Mouse (Mus musculus) adrenal gland, adult 8-10 months (tissue): ENCODE data around the gene Ccl20. TPM values are rescaled to one million over a fixed set of nuclear protein-coding genes. Genes with fewer than 3 reads are reported as not detected.

Experiments used
- DNase-seq: peaks from one replicate; pipeline ENCODE4 v3.0.0; 2022
- total RNA-seq, 4 experiments: library from RNA; stranded (reverse); gene quantifications; 2 replicates each; pipeline ENCODE4 v1.2.4; 2022

The Ccl20 gene
- total RNA-seq = not detected

DNA sequence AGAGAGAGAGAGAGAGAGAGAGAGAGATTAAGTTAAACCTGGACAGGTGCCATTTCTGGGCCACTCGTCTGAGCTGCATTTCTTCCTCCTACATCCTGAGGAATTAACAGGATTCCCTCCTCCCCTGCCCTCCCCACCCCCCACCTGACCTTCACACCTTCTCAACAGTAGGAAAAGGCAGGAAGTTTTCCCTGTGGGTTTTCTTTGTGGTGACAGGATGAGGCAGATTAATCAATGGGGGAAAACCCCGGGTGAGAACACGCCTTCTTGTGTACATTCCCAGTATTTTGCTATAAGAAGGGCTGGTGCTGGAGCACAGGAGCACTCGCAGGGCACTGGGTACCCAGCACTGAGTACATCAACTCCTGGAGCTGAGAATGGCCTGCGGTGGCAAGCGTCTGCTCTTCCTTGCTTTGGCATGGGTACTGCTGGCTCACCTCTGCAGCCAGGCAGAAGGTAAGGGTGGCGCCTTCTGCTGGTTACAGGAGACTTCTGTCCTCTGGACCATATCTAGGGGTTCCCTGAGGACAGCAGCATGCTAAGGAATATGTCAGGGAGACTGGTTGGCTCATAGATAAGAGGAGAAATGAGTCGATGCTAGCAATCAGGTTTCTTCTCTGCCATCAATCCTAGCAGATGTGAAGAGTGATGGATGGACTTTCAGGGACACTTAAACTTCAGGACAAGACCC is at the start of gene Ccl20:
TSS of gene Ccl20 (plus strand) at position 320 of the 691 bp plus-strand sequence.
- no peak for DNase-seq

- no peak for DNase-seq
Measured at GRCm38 (mm10) chr1:83067205-83067604, 49.4 kb upstream of the Ccl20 start.

DNA sequence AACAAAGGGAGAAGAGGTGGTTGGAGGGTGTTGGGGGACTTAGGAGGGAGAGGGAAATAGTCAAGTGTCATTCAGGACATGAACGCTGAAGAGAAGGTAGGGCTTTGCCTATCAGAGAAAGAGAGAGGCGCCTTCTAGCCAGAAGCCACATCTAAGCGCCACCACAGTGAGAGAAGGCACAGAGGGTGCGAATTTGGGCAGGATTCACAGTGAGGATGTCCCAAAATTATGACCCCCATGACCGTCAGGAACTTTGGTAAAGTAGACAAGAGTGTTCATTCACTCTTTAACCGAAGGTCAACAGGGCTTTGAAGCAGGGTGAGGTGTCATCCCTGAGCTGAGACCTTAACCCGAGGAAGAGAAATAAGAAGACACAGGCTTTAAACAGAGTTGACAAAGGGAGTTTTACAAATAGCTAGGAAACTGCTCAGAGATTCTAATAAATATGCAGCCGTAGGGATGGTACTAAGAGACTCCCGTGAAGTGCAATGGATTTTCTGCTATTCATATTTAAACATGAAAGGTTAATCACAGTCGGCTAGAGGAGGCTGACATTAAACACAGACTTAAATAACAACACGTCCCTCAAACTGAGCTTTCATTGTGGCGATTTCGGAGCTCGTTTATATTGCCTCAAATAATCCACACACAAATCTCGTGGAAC is 40.9 kb upstream of the Ccl20 start:
- DNase-seq = no peak

DNA sequence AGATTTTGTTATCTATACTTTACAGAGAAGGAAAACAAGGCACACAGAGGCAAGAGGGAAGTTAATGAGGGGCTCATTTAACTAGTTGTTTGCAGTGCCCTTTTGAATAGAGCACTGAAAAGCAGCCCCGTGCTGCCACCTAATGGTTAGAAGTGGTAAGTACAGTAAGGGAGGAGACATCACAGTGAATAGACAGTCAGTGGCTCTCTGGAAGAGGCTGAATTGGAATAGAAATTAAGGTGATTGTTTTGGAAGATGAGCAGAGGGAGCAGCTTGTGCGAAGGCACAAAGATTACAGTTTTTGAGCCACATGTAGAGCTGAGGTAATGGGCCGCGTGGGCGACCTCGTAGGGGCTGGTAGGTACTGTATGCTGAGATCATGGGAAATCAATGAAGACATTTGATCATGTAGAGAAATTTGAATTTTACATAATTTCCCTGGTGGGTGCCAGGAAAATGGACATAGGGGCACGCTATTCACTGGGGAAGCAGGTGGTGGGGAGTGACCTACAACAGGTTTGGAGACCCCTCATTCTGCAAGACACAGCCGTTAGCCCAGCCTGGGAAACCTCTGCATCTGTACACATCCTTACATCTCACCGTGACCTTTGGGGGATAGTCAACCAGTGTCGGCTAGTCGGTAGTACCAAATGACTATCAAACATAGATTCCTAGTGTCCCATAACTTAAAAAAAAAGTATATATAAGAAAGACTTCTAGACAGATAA is 40.2 kb upstream of the Ccl20 start:
- DNase-seq = no peak

GRCm38 (mm10) chr1:83077016-83077415 is 39.5 kb upstream of the Ccl20 start:
- DNase-seq = no peak

GRCm38 (mm10) chr1:83084790-83085189 is 31.8 kb upstream of the Ccl20 start:
- no peak for DNase-seq

DNA sequence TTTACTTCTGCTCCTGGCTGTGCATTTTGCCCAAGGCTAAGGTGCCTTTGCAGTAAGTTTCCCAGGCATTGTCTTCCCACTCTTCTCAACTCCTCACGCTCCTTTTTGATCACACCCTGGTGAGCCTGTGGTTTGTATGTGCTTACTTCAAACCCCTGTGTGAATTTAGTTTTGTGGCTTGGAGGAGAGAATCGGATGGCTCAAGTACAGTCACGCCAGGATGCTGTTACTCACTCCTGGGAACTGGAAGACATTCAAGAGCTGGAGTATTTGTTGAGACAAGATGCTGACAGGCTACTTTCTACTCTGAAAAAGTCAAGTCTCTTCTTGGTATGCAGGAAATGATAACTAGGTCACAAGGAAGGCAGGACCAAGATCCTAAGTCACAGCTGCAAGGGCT is 25.3 kb upstream of the Ccl20 start:
- DNase-seq = no peak

DNA sequence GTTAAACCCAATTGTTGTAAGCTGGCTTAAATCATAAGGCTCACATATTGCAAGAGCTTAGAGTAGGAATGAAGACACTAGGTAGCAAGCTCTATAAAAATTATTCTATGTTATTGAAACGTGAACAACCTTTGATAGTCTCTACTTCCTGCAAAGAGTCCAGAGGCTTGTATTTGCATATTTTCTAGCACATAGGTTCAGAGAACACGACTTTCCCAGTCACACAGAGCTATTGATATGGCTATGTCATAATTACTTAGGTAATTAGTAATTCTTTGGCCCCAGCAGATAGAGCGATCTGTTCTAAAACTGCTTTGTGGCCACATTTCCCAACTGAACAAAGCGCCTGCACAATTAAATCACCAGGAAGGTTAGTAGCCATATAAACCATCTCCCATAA is 19.6 kb upstream of the Ccl20 start:
- DNase-seq = no peak

DNA sequence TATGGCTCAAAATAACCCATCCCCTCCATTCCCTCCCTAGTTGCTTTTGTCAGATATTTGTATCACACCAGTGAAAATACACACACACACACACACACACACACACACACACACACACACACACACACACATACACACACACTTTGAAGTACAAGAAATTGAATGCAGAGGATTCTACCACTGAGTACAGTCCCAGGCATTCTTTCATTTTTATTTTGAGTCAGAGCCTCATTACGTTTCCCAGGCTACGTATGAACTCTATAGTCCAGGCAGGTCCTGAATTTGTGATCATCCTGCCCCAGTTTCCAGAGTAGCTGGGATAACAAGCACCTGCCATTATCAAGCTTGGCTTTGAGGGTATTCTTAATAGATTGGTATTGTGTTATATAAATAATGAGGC is 17.4 kb upstream of the Ccl20 start:
- no peak for DNase-seq

- no peak for DNase-seq
Measured at GRCm38 (mm10) chr1:83099580-83100137, 16.9 kb upstream of the Ccl20 start.

DNA sequence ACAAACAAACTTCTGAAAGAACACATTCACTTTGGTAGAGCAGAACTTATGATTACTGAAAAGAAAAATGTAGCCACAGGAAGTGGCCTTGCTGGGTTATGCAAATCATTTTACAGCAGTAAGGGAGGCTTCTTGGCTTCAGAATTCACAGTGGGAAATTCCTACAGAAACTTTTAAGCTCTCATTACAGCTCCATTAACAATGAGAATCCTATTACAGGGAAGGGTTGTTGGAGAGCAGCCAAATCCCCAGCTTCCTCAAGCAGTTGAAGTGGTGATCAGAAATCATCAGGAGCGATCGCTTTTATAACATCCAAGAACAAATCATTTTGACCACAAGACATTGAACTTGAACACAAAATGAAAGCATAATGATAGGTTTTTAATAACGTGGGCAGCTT is 14.7 kb upstream of the Ccl20 start:
- no peak for DNase-seq

DNA sequence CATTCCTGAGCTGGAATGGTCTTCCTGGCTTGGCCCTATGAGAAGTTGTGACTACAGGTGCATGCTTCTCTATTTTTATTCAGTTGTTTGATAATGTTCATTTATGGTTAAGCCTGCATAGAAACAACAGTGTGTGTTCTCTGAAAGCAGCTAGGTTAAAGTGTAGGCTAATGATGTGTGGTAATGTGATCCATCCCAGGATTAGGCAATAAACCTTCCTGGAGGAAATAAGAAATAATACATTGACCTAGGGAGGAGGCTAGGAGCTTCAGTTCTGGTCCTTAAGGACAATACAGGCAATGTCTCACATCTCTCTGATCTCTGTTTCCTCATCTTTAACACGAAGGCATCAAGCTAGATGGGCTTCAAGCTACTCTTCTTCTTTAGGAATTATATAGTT is 11.1 kb upstream of the Ccl20 start:
- DNase-seq = no peak

DNA sequence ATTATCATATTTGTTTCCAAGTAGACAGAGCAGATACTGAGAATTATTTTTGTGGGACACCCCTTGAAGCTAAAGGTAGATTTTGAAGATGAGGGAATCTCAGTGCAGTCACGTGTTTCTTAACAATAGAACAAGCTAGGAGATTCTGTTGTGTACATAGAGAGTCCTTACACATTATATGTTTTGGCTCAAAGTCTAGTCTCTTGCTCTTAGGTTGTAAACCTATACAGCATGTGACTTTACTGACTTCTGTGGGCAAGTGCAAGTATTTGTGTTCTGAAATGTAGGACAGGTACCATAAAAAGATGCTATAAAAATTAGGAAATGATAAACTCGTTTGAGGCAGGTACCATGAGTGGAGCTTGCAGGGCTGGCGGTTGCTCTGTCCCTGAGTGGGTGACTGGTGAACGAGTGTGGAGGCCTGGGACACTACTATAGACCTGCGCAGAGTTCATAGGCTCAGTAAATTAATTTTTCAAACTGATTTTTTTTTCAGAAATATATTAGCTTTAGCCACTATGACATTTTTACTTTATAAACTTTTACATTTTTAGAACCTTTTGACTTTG is 9.1 kb upstream of the Ccl20 start:
- no peak for DNase-seq

GRCm38 (mm10) chr1:83110992-83111391 is 5.6 kb upstream of the Ccl20 start:
- DNase-seq = no peak

- DNase-seq = no peak
Measured at GRCm38 (mm10) chr1:83111726-83112125, 4.8 kb upstream of the Ccl20 start.

DNA sequence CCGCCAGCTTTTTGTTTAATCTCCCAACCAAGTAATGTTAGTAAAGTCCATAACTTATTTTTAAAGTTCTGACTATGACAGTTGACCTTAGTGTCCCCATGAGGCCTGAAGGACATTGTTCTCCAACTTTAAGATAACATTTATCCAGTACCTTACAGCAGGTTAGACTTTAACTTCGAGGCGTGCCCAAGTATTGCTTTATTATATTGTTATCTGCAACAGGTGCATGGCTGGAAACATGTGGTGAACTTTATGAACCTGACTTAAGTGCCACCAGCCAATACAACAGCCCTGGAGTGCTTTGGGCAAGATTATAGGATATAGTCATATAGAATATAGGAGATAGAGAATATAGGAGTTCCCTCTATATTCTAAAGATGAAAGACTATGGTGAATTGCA is 651 bp downstream of the Ccl20 start:
- DNase-seq = no peak

DNA sequence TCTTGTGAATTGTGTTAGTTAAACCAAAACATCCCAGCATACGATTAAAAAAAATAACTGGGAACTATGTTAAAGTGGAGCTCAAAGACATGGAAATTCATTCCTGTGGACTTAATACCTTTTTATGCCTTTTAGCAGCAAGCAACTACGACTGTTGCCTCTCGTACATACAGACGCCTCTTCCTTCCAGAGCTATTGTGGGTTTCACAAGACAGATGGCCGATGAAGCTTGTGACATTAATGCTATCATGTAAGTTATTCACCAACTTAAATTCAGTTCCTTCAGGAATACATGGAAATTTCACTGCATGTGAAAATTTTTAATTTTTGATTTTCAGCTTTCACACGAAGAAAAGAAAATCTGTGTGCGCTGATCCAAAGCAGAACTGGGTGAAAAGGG is 1.1 kb downstream of the Ccl20 start:
- DNase-seq = no peak

GRCm38 (mm10) chr1:83119903-83120302 is 3.3 kb downstream of the Ccl20 start:
- no peak for DNase-seq

DNA sequence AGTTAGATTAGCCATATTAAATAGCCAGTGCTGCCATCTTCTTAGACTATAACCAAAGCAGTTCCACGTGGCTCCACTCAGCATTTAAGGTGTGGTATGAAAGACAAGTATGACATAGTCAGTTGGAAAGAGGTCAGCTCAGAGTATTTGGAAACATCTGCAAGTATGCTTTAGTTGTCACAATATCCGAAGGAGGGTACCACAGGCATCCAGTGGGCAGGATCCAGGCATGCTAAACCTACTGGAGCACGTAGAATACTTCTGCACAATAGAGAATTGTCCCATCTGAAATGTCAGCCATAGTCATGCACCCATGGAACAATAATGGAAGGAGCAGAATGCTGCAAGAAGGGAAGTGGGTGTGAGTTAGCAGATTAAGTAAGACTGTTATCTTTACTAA is 3.7 kb downstream of the Ccl20 start:
- DNase-seq = no peak

DNA sequence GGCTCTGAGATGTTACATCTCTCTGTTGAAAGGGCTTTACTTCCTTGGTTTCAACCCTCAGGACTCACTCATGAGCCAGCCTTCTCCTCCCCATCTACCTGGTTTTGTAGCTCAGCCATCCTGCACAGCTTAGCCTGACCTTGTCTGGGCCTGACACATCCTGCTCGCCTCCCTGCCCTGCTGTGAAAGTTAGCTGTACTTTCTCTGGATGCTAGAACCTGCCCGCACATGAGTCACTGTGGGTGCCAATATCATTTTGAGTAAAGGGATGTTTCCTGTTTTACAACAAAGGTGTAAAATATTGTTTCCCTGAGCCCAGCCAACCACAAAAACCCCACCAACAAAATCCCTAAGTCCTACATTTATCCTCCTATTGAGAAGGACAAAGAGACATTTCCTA is 6.6 kb downstream of the Ccl20 start:
- no peak for DNase-seq

- no peak for DNase-seq
Measured at GRCm38 (mm10) chr1:83135829-83136228, 19.3 kb downstream of the Ccl20 start.

GRCm38 (mm10) chr1:83137847-83138246 is 21.3 kb downstream of the Ccl20 start:
- no peak for DNase-seq

DNA sequence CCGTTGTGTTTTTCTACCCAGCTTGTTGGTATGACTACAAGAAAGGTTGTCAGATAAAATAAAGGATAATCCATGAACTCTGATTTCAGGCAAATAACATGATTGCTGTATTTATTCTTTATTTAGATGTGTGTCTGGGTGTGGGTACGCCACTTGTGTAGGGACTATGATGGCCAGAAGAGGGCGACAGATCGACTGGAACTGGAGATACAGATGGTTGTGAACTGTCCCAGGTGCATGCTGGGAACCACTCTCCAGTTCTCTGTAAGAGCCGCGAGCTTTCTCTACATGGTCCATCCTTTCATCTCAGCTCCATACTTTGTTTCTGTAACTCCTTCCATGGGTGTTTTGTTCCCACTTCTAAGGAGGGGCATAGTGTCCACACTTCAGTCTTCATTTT is 22.2 kb downstream of the Ccl20 start:
- DNase-seq = no peak
